Mouse (Mus musculus) stomach, embryonic 16.5 days (tissue): ENCODE data around the gene Gm9958. TPM values are rescaled to one million over a fixed set of nuclear protein-coding genes. Genes with fewer than 3 reads are reported as not detected.

ENCODE experiments used
- ATAC-seq: fragments of 200-750 bp; cut with Nextera tagmentation; 2 replicates; pipeline ENCODE4 v1.8.0; 2017; ENCODE audit warnings: moderate number of reproducible peaks, moderate TSS enrichment; ENCODE audit not compliant: insufficient read depth, low FRiP score
- H3K27ac ChIP-seq: fragments of 300-500 bp; sonication (generic); 2 replicates; pipeline ENCODE4 v1.5.1; 2014; ENCODE audit warnings: low read length
- H3K27me3 ChIP-seq: fragments of 300-500 bp; sonication (generic); 2 replicates; pipeline ENCODE4 v1.6.1; 2014; ENCODE audit warnings: low read length, control low read depth, mixed read lengths; ENCODE audit not compliant: control insufficient read depth, insufficient read depth
- H3K36me3 ChIP-seq: fragments of 300-500 bp; sonication (generic); 2 replicates; pipeline ENCODE4 v1.6.1; 2014; ENCODE audit warnings: low read length; ENCODE audit not compliant: control insufficient read depth, insufficient read depth
- H3K4me1 ChIP-seq: fragments of 300-500 bp; sonication (generic); 2 replicates; pipeline ENCODE4 v1.6.1; 2014; ENCODE audit warnings: low read length, control low read depth, mixed read lengths; ENCODE audit not compliant: control insufficient read depth, insufficient read depth
- H3K4me2 ChIP-seq: fragments of 300-500 bp; sonication (generic); 2 replicates; pipeline ENCODE4 v1.6.1; 2014; ENCODE audit warnings: low read depth, low read length, mixed read lengths
- H3K4me3 ChIP-seq: fragments of 300-500 bp; sonication (generic); replicated peaks from 2 replicates; pipeline ENCODE4 v1.5.1; 2014; ENCODE audit warnings: mild to moderate bottlenecking, low read length
- H3K9ac ChIP-seq: fragments of 300-500 bp; sonication (generic); 2 replicates; pipeline ENCODE4 v1.6.1; 2014; ENCODE audit warnings: low read length
- H3K9me3 ChIP-seq: fragments of 300-500 bp; sonication (generic); replicated peaks from 2 replicates; pipeline ENCODE4 v1.6.1; 2016; ENCODE audit warnings: low read length, control low read depth; ENCODE audit not compliant: control insufficient read depth
- WGBS: fragments of 180-500 bp; shearing (Covaris S2); extraction: QIAGEN DNeasy Blood & Tissue Kit; methylation state at CpG from one replicate; pipeline ENCODE4 v1.1.7; 2014; 5-methylcytosine and 5-hydroxymethylcytosine counted together
- polyA plus RNA-seq: library from polyadenylated mRNA; unstranded; fragments of >200 nt; fragmentation: Nextera tagmentation; extraction: Ambion mirVana; gene quantifications from 2 replicates; pipeline ENCODE4 v1.2.1, GENCODE M21; 2015

Gm9958 gene
- polyA plus RNA-seq, 1 experiment from 2014 or later, result 6.3 TPM

GRCm38 (mm10) chr5:90383080-90383479 lies 16.1 kb downstream of the Gm9958 start:
- Histone ChIP-seq H3K27me3 (no peaks in the 10 kb centered on the region), H3K4me3 (no peak overlapping the region), H3K9me3 (no peaks in the 10 kb centered on the region), H3K9ac (no peak overlapping the region), H3K4me1 (no peaks in the 10 kb centered on the region), H3K36me3 (no peaks in the 10 kb centered on the region), H3K27ac (no peak overlapping the region), H3K4me2 (no peak overlapping the region)
- WGBS, result 44% methylated on average over 1 of the region's 1 CpGs
- no peak for ATAC-seq

GRCm38 (mm10) chr5:90393764-90394163 lies 26.8 kb downstream of the Gm9958 start:
- no peaks in the 10 kb centered on the region for H3K36me3 ChIP-seq
- H3K4me2 ChIP-seq, result no peak overlapping the region
- no peaks in the 10 kb centered on the region for H3K4me1 ChIP-seq
- no peak overlapping the region for H3K9ac ChIP-seq
- no peaks in the 10 kb centered on the region for H3K9me3 ChIP-seq
- no peak overlapping the region for H3K27ac ChIP-seq
- H3K27me3 ChIP-seq, result no peaks in the 10 kb centered on the region
- H3K4me3 ChIP-seq, result no peak overlapping the region
- no peak for ATAC-seq
- 42% methylated on average over 5 of the region's 5 CpGs for WGBS

DNA sequence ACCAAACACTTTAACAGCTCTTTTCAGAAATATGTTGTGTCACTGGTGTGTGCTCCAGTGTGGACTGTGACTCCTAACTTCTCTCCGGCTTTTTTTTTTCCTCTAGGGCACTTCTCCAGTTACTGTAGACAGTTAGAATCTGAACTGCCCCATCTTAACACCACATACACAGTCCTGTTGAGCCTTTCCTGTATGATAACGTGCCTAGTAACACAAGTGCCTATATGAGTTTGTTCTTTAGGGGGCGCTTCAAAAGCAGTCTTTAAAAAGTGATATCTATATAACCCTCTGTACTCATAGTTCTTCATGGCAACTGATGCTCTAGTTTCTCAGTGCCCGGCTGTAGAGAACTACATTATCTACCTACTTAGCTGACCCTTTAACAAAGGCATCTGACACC lies 27.3 kb downstream of the Gm9958 start:
- ATAC-seq, result no peak
- WGBS, result 66% methylated on average over 4 of the region's 4 CpGs

DNA sequence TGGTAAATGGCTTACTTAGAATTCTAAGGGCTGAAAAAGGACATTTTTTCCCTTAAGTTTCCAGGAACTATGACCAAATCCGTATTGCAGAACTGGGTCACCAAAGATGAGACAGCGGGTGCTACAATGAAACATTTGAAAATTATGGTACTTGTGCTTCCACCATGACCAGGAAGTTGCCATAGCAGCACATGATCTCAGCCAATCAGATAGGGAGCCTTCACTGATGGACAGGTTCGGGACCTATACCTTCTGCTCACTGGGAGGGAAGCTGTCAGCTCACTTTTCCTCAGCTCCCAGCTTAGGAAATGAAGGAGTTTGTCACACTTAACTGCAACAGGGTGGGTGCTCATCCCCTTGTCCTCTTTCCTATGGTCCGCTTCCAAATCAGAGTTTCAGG lies 29.8 kb downstream of the Gm9958 start:
- no peaks in the 10 kb centered on the region for H3K36me3 ChIP-seq
- 83% methylated on average over 4 of the region's 4 CpGs for WGBS
- no peak overlapping the region for H3K27ac ChIP-seq
- ATAC-seq, result no peak
- H3K4me1 ChIP-seq, result no peaks in the 10 kb centered on the region
- H3K9me3 ChIP-seq, result no peaks in the 10 kb centered on the region
- H3K4me2 ChIP-seq, result no peak overlapping the region
- no peak overlapping the region for H3K9ac ChIP-seq
- no peaks in the 10 kb centered on the region for H3K27me3 ChIP-seq
- H3K4me3 ChIP-seq, result no peak overlapping the region

More for the DNA sequence above, 27.3 kb downstream of the Gm9958 start:
- Histone ChIP-seq H3K9me3 (no peaks in the 10 kb centered on the region), H3K27me3 (no peaks in the 10 kb centered on the region), H3K4me2 (no peak overlapping the region), H3K4me3 (no peak overlapping the region), H3K4me1 (no peaks in the 10 kb centered on the region), H3K27ac (no peak overlapping the region), H3K36me3 (no peaks in the 10 kb centered on the region), H3K9ac (no peak overlapping the region)

- Histone ChIP-seq H3K9ac (no peak overlapping the region), H3K4me2 (no peak overlapping the region), H3K36me3 (no peaks in the 10 kb centered on the region), H3K27me3 (no peaks in the 10 kb centered on the region), H3K9me3 (no peaks in the 10 kb centered on the region), H3K4me1 (no peaks in the 10 kb centered on the region), H3K4me3 (no peak overlapping the region), H3K27ac (no peak overlapping the region)
- 0 out of 2 replicates have a peak, but pooled peaks have one; percentile 40 for ATAC-seq
- WGBS, result 72% methylated on average over 4 of the region's 4 CpGs
Observed at GRCm38 (mm10) chr5:90405210-90405609, 38.2 kb downstream of the Gm9958 start.

GRCm38 (mm10) chr5:90414142-90414924 lies 47.3 kb downstream of the Gm9958 start:
- H3K4me2 ChIP-seq, result no peak overlapping the region
- no peak for ATAC-seq
- H3K9ac ChIP-seq, result no peak overlapping the region
- no peak overlapping the region for H3K4me3 ChIP-seq
- H3K36me3 ChIP-seq, result no peaks in the 10 kb centered on the region
- 57% methylated on average over 8 of the region's 8 CpGs for WGBS
- H3K9me3 ChIP-seq, result no peaks in the 10 kb centered on the region
- peaks cover 3% of the 10 kb centered on the region for H3K4me1 ChIP-seq
- H3K27ac ChIP-seq, result no peak overlapping the region
- no peaks in the 10 kb centered on the region for H3K27me3 ChIP-seq

DNA sequence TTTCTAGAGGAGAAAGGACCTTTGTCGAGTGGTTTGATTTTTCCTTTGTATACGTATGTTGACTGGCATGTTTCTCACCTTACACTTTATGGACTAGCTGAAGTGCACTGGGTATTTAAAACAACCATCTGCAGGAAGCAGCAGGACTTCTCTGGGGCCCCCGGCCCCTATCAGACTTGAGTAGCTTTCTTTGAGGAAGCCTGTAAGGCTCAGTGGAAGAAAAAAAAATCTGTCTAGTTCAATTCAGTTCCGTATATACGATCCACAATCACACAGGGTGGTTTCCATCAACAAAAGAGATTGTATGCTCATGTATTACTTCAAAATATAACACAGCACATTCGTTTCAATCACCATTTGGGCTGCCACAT lies 47.9 kb downstream of the Gm9958 start:
- Histone ChIP-seq H3K4me2 (no peak overlapping the region), H3K9me3 (no peaks in the 10 kb centered on the region), H3K9ac (no peak overlapping the region), H3K27ac (no peak overlapping the region), H3K4me3 (no peak overlapping the region), H3K4me1 (peaks cover 3% of the 10 kb centered on the region), H3K36me3 (no peaks in the 10 kb centered on the region), H3K27me3 (no peaks in the 10 kb centered on the region)
- WGBS, result 17% methylated on average over 6 of the region's 6 CpGs
- ATAC-seq, result no peak

Other genes with a start within 250 kb of the Gm9958 start
- 26.2 and 27.7 TPM in 2 replicates for gene Cox18, start 143.2 kb upstream of the Gm9958 start, polyA plus RNA-seq
- 18.2 and 22.8 TPM in 2 replicates for gene Ankrd17, start 627 bp upstream of the Gm9958 start, polyA plus RNA-seq
- 188 and 224 TPM in 2 replicates for gene Alb, start 93.7 kb downstream of the Gm9958 start, polyA plus RNA-seq
- gene Afp, start 123.5 kb downstream of the Gm9958 start, polyA plus RNA-seq, result 368 and 546 TPM in 2 replicates
- 6.1 and 6.9 TPM in 2 replicates for gene Afm, start 151.7 kb downstream of the Gm9958 start, polyA plus RNA-seq
- 0.12 and 0.14 TPM in 2 replicates for gene 5830473C10Rik, start 193.9 kb downstream of the Gm9958 start, polyA plus RNA-seq